Mouse (Mus musculus): ENCODE data around the gene Zfp771.

Zfp771 gene

GRCm38 (mm10) chr7:127243870-127244657 is at the start of gene Zfp771:
Gene Zfp771, plus strand, starts transcription at chr7:127244274.
- peak; percentile 92 for DNase-seq (ENCODE audit: low read depth, low spot score)

GRCm38 (mm10) chr7:127194633-127195029 is 49.4 kb upstream of the Zfp771 start:
- DNase-seq (ENCODE audit: low read depth, low spot score), result peak; percentile 41

- DNase-seq (ENCODE audit: low read depth, low spot score), result peak; percentile 98
Observed at GRCm38 (mm10) chr7:127195544-127196295, 48.4 kb upstream of the Zfp771 start, which contains the start of gene Cd2bp2. Gene Cd2bp2, minus strand, starts transcription at chr7:127196050.

GRCm38 (mm10) chr7:127196484-127196883 is 47.6 kb upstream of the Zfp771 start:
- no peak for DNase-seq (ENCODE audit: low read depth, low spot score)

- DNase-seq (ENCODE audit: low read depth, low spot score), result no peak
Observed at GRCm38 (mm10) chr7:127206606-127207005, 37.5 kb upstream of the Zfp771 start.

GRCm38 (mm10) chr7:127207374-127208294 is 36.4 kb upstream of the Zfp771 start:
- no peak for DNase-seq (ENCODE audit: low read depth, low spot score)

- DNase-seq (ENCODE audit: low read depth, low spot score), result no peak
Observed at GRCm38 (mm10) chr7:127208295-127208552, 35.9 kb upstream of the Zfp771 start, which contains the start of gene Tbc1d10b. Gene Tbc1d10b, minus strand, starts transcription at chr7:127208468.

GRCm38 (mm10) chr7:127208553-127209438 is 35.3 kb upstream of the Zfp771 start, which contains the start of gene Mylpf:
Gene Mylpf, plus strand, starts transcription at chr7:127208890.
- peak; percentile 99 for DNase-seq (ENCODE audit: low read depth, low spot score)

- no peak for DNase-seq (ENCODE audit: low read depth, low spot score)
Observed at GRCm38 (mm10) chr7:127209851-127210250, 34.2 kb upstream of the Zfp771 start.

- DNase-seq (ENCODE audit: low read depth, low spot score), result no peak
Observed at GRCm38 (mm10) chr7:127210266-127210665, 33.8 kb upstream of the Zfp771 start.

- no peak for DNase-seq (ENCODE audit: low read depth, low spot score)
Observed at GRCm38 (mm10) chr7:127211014-127211745, 32.9 kb upstream of the Zfp771 start.

GRCm38 (mm10) chr7:127212432-127213250 is 31.4 kb upstream of the Zfp771 start:
- DNase-seq (ENCODE audit: low read depth, low spot score), result no peak

- peak; percentile 57 for DNase-seq (ENCODE audit: low read depth, low spot score)
Observed at GRCm38 (mm10) chr7:127213485-127213884, 30.6 kb upstream of the Zfp771 start.

GRCm38 (mm10) chr7:127213930-127214329 is 30.1 kb upstream of the Zfp771 start:
- DNase-seq (ENCODE audit: low read depth, low spot score), result no peak

GRCm38 (mm10) chr7:127214521-127214920 is 29.6 kb upstream of the Zfp771 start:
- DNase-seq (ENCODE audit: low read depth, low spot score), result no peak

- DNase-seq (ENCODE audit: low read depth, low spot score), result peak; percentile 83
Observed at GRCm38 (mm10) chr7:127214981-127215871, 28.8 kb upstream of the Zfp771 start.

GRCm38 (mm10) chr7:127216307-127216706 is 27.8 kb upstream of the Zfp771 start:
- DNase-seq (ENCODE audit: low read depth, low spot score), result no peak

GRCm38 (mm10) chr7:127217475-127217874 is 26.6 kb upstream of the Zfp771 start:
- no peak for DNase-seq (ENCODE audit: low read depth, low spot score)

All from CD4-positive helper T cell, adult 2 months (primary cell).